Mouse (Mus musculus) midbrain, postnatal 0 days (tissue): Measurements from ENCODE around the gene Setx. TPM values are rescaled to one million over a fixed set of nuclear protein-coding genes. Genes with fewer than 3 reads are reported as not detected.

Experiments used
- ATAC-seq: fragments of 200-750 bp; cut with Nextera tagmentation; 2 replicates; pipeline ENCODE4 v1.8.0; 2017; ENCODE audit warnings: moderate number of reproducible peaks, mild to moderate bottlenecking, moderate TSS enrichment, moderate library complexity; ENCODE audit not compliant: low FRiP score
- DNase-seq: peaks from one replicate; pipeline ENCODE4 v3.0.0-alpha.2; 2015; ENCODE audit warnings: low spot score
- H3K27ac ChIP-seq: fragments of 300-500 bp; sonication (generic); 2 replicates; pipeline ENCODE4 v1.5.1; 2014; ENCODE audit warnings: low read depth, mild to moderate bottlenecking, low read length, mixed read lengths
- H3K27me3 ChIP-seq: fragments of 300-500 bp; sonication (generic); 2 replicates; pipeline ENCODE4 v1.6.1; 2014; ENCODE audit warnings: low read length, control low read depth, mixed read lengths; ENCODE audit not compliant: insufficient read depth
- H3K36me3 ChIP-seq: fragments of 300-500 bp; sonication (generic); 2 replicates; pipeline ENCODE4 v1.6.1; 2014; ENCODE audit warnings: low read length, control low read depth, mixed read lengths; ENCODE audit not compliant: insufficient read depth
- H3K4me1 ChIP-seq: fragments of 300-500 bp; sonication (generic); 2 replicates; pipeline ENCODE4 v1.6.1; 2014; ENCODE audit warnings: mild to moderate bottlenecking, control low read depth, antibody characterized with exemption, low read length, mixed read lengths; ENCODE audit not compliant: insufficient read depth
- H3K4me2 ChIP-seq: fragments of 300-500 bp; sonication (generic); 2 replicates; pipeline ENCODE4 v1.6.1; 2014; ENCODE audit warnings: low read depth, mild to moderate bottlenecking, low read length, mixed read lengths; ENCODE audit not compliant: poor library complexity, severe bottlenecking
- H3K4me3 ChIP-seq: fragments of 300-500 bp; sonication (generic); 2 replicates; pipeline ENCODE4 v1.5.1; 2014; ENCODE audit warnings: low read depth, mild to moderate bottlenecking, low read length, moderate library complexity
- H3K9ac ChIP-seq: fragments of 300-500 bp; sonication (generic); replicated peaks from 2 replicates; pipeline ENCODE4 v1.6.1; 2014; ENCODE audit warnings: mild to moderate bottlenecking, low read length, moderate library complexity, mixed read lengths; ENCODE audit not compliant: poor library complexity, severe bottlenecking
- H3K9me3 ChIP-seq: fragments of 300-500 bp; sonication (generic); 2 replicates; pipeline ENCODE4 v1.6.1; 2016; ENCODE audit warnings: low read length, control low read depth
- CTCF ChIP-seq: IDR thresholded peaks from 2 replicates; pipeline ENCODE4 v1.5.1; 2016; ENCODE audit warnings: antibody characterized with exemption, mild to moderate bottlenecking
- WGBS: fragments of 180-500 bp; shearing (Covaris S2); extraction: QIAGEN DNeasy Blood & Tissue Kit; methylation state at CpG from one replicate; pipeline ENCODE4 v1.1.7; 2014; 5-methylcytosine and 5-hydroxymethylcytosine counted together
- polyA plus RNA-seq: library from polyadenylated mRNA; unstranded; fragments of >200 nt; fragmentation: Nextera tagmentation; extraction: Ambion mirVana; gene quantifications from 2 replicates; pipeline ENCODE4 v1.2.1, GENCODE M21; 2015
- total RNA-seq: library from RNA; depleted of rRNA; stranded (reverse); fragments of >200 nt; gene quantifications from 2 replicates; pipeline ENCODE4 v1.2.3, GENCODE M21; 2014

The Setx gene
- total and polyA plus RNA-seq, 2 experiments from 2014 or later = 16.8 to 43.2 TPM

DNA sequence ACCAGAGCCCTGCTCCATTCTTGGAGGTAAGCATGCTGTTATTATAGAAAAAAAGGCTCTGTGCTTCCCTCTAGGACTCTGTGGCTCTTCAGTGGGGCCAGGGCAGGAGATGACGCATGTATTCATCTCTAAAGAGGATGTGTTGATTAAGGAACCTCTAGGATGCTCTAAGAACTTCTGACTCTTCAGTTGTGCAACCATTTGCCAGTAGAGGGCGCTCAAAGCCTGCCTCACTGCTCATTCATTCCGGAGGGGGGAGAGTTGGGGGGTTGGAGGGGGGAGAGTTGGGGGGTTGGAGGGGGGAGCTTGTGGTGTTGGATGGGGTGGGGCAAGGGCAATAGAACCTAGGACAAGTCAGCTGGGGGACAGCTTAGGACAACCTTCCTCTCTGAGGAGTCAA, 75.9 kb downstream of the Setx start:
- peaks cover 3% of the 10 kb centered on the region; the same call in 1 of the 2 replicates for H3K4me1 ChIP-seq
- WGBS = 0% methylated on average over 3 of the region's 3 CpGs
- no peak overlapping the region for H3K9ac ChIP-seq
- peak; percentile 76 for TF ChIP-seq CTCF
- no peak overlapping the region for H3K27ac ChIP-seq
- H3K9me3 ChIP-seq = no peaks in the 10 kb centered on the region
- no peaks in the 10 kb centered on the region for H3K36me3 ChIP-seq
- no peaks in the 10 kb centered on the region for H3K27me3 ChIP-seq
- H3K4me3 ChIP-seq = no peak overlapping the region
- H3K4me2 ChIP-seq = no peak overlapping the region
- no peak for ATAC-seq
- peak; percentile 67 for DNase-seq

DNA sequence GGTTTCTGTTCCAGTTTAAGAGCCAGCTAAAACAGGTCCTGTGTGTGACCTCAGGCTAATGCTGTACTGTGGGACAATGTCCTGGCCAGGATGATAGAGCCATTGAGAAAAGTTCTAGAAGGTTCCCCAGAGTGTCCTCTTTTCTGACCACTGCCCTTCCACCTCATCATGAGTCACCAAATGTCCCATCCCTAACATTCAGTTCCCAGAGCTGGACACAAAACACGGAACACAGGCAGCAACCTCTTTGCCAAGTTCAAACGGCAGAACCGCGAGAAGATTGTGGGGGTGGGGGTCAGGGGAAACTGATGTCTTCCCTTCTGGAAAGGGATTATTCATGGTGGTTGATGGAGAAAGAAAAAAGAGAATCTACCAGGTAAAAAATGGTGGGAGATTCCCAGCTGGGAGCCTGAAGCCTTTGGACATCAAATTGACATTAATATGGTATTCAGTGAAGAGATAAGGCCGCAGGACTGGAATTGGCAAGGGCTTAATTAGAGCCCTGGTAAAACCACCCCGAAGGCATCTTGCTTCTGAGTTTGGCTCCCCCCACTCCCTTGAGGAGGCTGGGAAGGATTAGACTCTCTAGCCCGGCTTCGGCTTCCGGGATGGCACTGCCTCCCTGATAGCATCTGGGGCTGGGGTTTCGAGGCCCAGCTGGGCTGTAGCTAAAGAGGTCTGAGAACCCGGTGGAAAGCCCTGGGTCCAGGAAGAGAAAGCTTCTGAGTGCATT, 77.4 kb downstream of the Setx start:
- WGBS = 24% methylated on average over 11 of the region's 11 CpGs

DNA sequence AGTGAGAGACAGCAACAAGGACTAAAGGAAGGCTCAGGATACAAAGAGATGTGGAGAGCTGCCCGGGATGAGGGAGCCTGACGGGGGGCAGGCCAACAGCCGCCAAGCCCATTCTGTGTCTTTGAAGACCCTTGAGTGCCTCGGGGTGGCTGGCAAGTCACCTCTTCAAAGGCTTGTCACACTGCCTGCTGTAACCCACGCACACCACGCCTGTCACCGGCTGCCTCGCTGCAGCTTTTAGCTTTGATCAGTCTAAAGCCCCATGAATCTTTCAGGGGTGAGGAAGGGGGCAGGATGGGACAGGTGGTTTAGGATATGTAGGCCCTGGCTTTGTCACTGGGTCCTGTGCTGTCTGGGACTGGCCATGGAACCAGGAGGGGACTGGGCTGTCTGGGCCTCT, 82.2 kb downstream of the Setx start:
- no peak for DNase-seq
- no peaks in the 10 kb centered on the region; the same call in 1 of the 2 replicates for H3K4me1 ChIP-seq
- H3K36me3 ChIP-seq = no peaks in the 10 kb centered on the region
- H3K9ac ChIP-seq = no peak overlapping the region
- TF ChIP-seq CTCF = no peak
- WGBS = 23% methylated on average over 8 of the region's 8 CpGs
- H3K4me2 ChIP-seq = no peak overlapping the region
- H3K9me3 ChIP-seq = no peaks in the 10 kb centered on the region
- H3K4me3 ChIP-seq = no peak overlapping the region
- no peaks in the 10 kb centered on the region for H3K27me3 ChIP-seq
- no peak overlapping the region for H3K27ac ChIP-seq
- peak; percentile 52; the same call in 1 of the 2 replicates for ATAC-seq

More for the DNA sequence above, 77.4 kb downstream of the Setx start:
- Histone ChIP-seq H3K27ac (no peak overlapping the region), H3K9me3 (no peaks in the 10 kb centered on the region), H3K4me2 (no peak overlapping the region), H3K4me1 (no peaks in the 10 kb centered on the region; the same call in 1 of the 2 replicates), H3K36me3 (no peaks in the 10 kb centered on the region), H3K4me3 (no peak overlapping the region), H3K27me3 (no peaks in the 10 kb centered on the region), H3K9ac (no peak overlapping the region)
- no peak for TF ChIP-seq CTCF
- ATAC-seq (no peak), DNase-seq (no peak)

DNA sequence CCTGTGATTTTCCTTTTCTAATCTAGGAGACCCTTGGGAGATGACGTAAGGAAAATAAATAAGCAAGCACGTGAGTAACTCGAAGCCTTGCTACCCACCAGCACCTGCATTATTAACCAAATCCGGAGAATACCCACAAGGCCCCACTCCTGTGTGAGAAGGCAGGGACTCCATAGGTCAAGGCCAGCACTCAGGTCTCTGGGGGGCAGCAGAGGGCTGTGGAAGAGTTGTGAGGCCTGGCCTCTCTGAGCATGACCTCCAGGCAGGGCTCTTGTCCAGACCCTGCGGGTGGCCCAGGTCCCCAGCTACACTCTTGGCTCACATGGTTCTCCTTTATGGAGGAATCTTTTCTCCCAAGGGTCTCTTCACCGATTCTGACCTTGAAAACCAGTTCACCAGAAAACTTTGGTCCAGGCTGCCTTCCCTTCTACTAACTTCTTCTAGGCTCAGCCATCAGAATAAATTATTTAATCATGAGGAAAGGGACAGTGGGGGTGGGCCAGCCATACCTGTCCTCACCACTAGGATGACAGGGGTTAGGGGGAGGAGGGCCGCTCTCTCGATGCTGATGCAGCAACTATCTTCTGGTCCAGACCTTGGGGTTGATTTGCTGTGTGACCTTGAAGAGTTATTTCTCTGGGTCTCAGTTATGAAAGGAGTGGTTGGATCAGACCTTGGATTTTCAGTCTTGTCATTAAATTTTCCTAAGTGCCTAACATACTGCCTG, 92.5 kb downstream of the Setx start:
- Histone ChIP-seq H3K4me2 (no peak overlapping the region), H3K27ac (no peak overlapping the region), H3K9ac (no peak overlapping the region), H3K4me1 (no peaks in the 10 kb centered on the region), H3K27me3 (no peaks in the 10 kb centered on the region), H3K4me3 (no peak overlapping the region), H3K9me3 (no peaks in the 10 kb centered on the region), H3K36me3 (no peaks in the 10 kb centered on the region)
- WGBS = 43% methylated on average over 8 of the region's 8 CpGs
- ATAC-seq = no peak
- TF ChIP-seq CTCF = peak; percentile 59
- peak; percentile 48 for DNase-seq

DNA sequence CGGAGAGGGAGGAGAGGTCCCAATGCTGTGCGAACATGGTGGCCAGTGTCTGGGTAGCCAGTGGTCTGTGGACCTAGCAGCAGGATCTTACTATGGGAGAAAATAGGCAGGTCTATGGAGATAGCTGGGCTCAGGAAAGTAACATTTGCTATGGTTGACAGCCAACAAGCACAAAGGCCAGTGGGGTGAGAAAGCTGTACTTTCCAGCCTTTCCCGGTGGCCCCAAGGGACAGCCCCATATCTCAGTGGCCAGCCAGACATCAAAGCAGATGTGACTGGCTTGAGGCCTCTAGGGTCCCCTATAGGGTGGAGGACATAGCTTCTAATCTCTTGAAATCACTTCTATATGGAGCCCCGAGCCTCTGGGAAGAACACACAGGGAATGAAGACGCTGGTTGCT, 93.1 kb downstream of the Setx start:
- Histone ChIP-seq H3K4me3 (no peak overlapping the region), H3K27me3 (no peaks in the 10 kb centered on the region), H3K9ac (no peak overlapping the region), H3K4me2 (no peak overlapping the region), H3K36me3 (no peaks in the 10 kb centered on the region), H3K9me3 (no peaks in the 10 kb centered on the region), H3K4me1 (no peaks in the 10 kb centered on the region), H3K27ac (no peak overlapping the region)
- 84% methylated on average over 5 of the region's 5 CpGs for WGBS
- DNase-seq (no peak), ATAC-seq (no peak)
- no peak for TF ChIP-seq CTCF

DNA sequence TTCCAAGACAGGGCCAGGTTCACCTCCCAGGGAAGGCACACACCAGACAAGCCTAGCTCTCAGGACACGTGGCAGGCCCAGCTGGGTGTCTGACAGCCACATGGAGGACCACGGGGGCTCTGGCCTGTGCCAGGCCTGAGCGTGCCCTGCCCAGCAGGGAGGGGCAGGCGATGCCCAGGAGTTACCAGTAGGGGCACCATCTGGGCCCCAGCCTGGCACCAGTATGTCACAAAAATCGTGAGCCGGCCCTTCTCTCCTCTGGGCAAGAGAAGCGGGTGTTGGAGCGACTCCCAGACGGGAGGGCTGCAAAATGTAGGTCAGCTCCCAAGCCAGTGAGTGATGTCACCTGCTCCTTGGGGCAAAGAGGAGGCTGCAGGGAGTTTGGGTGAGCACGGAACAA, 93.9 kb downstream of the Setx start:
- no peak overlapping the region for H3K4me2 ChIP-seq
- no peak overlapping the region for H3K9ac ChIP-seq
- peak; percentile 84 for ATAC-seq
- peak; percentile 85 for DNase-seq
- no peaks in the 10 kb centered on the region for H3K9me3 ChIP-seq
- no peak overlapping the region for H3K4me3 ChIP-seq
- H3K4me1 ChIP-seq = no peaks in the 10 kb centered on the region
- WGBS = 57% methylated on average over 10 of the region's 10 CpGs
- peak; percentile 56 for TF ChIP-seq CTCF
- H3K36me3 ChIP-seq = no peaks in the 10 kb centered on the region
- H3K27ac ChIP-seq = no peak overlapping the region
- H3K27me3 ChIP-seq = no peaks in the 10 kb centered on the region
